Mouse (Mus musculus): Measurements from ENCODE around the gene Traf3. TPM values are rescaled to one million over a fixed set of nuclear protein-coding genes. Genes with fewer than 3 reads are reported as not detected.
A peak's percentile ranks its signal among the peaks of the same experiment; 100 is the strongest.

Gene Traf3
- 33.3 and 43.8 TPM in 2 replicates for polyA plus RNA-seq (2012; rRNA removed)

DNA sequence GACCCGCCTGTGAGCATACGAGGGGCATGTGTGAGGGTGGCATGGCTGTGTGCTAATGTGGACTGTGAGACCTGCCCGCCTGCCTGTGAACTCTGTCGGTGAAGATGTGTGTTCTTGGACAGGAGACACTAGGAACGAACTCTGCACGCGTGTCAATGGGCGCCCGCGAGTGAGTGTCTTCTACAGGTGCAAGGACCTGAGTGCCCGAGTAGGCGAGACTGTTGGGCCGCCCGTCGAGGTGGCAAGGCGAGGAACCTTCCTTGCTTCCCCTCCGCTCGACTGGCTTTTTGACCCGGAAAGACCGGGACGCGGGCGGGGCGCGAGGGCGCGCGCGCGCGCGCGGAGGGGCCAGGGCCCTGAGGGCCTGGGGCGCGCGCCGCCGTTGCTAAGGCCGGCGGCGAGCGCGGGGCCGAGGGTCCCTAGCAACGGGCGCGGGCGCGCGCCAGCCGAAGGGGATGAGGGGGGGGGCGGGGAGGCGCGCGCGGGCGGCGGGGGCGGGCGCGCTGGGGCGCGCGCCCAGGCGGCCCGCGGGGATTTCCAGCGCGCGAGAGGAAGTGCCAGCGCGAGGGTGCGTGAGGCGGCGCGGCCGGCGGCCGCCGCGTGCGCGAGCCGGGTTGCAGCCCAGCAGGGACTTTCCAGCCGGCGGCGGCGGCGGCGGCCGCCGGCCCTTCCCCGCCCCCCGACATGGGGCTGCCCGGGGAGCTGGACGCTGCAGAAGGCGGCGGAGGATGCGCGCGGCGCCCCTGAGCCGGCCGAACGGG lies at the start of gene Traf3:
Traf3 (plus strand) TSS at position 540 of the 761 bp plus-strand sequence.
- TF ChIP-seq CTCF (IDR thresholded peaks at IDR 0.05; ENCODE audit: borderline replicate concordance, extremely low read depth, insufficient read depth, insufficient read length) = no peak
- peak; percentile 71 for TF ChIP-seq POLR2A (IDR thresholded peaks at IDR 0.05; ENCODE audit: borderline replicate concordance, extremely low read depth, insufficient read depth, insufficient read length, poor library complexity, severe bottlenecking)
- DNase-seq (ENCODE audit: low read depth) = peak; percentile 79

DNA sequence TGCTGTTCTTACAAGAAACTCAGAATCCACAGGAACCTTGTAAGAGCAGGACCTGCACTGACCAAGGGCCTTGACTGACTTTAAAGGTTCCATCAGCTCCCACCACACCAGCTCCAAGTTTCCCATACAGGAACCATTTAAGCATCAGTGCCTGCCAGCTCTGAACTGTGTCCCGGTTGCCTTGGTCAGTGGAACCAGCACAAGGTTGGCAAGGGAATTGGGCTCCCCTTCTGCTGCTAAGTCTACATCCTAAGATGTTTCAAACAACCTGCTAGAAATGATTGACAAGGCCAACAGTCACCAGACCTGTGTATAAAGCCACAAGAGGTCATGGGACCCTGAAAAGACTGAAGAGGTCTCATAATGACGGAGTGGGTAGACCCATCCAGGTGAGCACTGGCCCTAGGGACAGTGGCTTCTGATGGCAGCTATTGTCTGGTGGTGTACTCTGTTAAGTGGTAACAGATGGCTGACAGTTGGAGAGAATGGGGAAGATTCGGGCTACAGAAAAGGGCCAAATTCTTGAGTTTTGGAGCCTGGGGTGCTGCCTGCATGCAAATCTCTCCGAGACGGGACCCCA lies 46.6 kb upstream of the Traf3 start:
- DNase-seq (ENCODE audit: low read depth) = no peak
- TF ChIP-seq POLR2A (IDR thresholded peaks at IDR 0.05; ENCODE audit: borderline replicate concordance, extremely low read depth, insufficient read depth, insufficient read length, poor library complexity, severe bottlenecking) (no peak), CTCF (IDR thresholded peaks at IDR 0.05; ENCODE audit: borderline replicate concordance, extremely low read depth, insufficient read depth, insufficient read length) (no peak)

DNA sequence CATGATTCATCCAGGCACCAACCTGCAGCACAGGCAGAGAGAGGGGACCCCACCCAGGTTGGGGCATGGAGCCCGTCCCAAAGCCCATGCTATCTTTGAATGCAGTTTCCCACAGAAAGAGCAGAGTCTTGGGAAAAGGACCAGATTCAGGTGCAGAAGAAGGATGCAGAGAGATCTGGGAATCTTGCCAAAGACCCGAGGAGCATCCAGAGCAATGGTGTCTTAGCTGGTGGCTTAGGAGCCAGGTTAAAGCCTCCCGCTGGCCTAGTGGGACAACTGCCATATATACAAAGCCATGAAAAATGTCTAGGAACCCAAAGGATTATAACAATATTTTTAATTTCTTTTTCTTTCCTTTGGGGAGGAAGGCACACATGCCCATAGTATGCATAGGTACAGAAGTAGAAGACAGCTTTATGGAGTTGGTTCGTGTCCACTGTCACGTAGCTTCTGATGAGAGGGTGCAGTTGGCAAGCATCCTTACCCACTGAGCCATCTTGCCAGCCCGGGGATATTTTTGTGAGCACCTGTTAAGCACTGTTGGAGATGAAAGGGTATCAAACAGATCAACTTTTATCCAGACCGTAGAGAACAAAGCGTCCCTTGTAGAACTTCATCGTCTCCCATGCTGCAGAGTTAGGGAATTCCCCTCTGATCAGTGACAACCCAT lies 45.1 kb upstream of the Traf3 start:
- no peak for TF ChIP-seq CTCF (IDR thresholded peaks at IDR 0.05; ENCODE audit: borderline replicate concordance, extremely low read depth, insufficient read depth, insufficient read length)
- no peak for TF ChIP-seq POLR2A (IDR thresholded peaks at IDR 0.05; ENCODE audit: borderline replicate concordance, extremely low read depth, insufficient read depth, insufficient read length, poor library complexity, severe bottlenecking)
- DNase-seq (ENCODE audit: low read depth) = no peak

DNA sequence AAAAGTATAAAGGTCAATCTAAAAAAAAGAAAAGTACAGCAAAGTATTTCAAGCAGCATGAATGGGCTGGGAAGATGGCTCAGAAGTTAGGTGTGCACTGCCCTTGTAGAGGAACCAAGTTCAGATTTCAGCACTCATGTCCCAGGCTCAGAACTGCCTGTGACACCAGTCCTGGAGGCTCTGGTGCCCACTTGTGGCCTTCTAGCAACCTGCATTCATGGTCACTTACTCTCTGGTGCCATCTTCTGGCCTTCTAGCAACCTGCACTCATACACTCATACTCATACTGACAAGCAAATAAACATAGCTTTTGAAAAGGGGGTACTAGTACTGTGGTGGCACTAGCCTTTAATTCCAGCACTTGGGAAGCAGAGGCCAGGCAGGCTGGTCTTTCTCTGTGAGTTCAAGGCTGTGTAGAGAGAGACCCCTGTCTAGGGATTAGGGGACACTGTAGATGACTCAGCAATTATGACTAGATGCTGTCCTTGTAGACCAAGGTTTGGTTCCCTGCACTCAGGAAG lies 43.8 kb upstream of the Traf3 start:
- DNase-seq (ENCODE audit: low read depth) = no peak

GRCm38 (mm10) chr12:111124601-111125260 lies 41.4 kb upstream of the Traf3 start:
- peak; percentile 70 for DNase-seq (ENCODE audit: low read depth)
- TF ChIP-seq CTCF (IDR thresholded peaks at IDR 0.05; ENCODE audit: borderline replicate concordance, extremely low read depth, insufficient read depth, insufficient read length) (no peak), POLR2A (IDR thresholded peaks at IDR 0.05; ENCODE audit: borderline replicate concordance, extremely low read depth, insufficient read depth, insufficient read length, poor library complexity, severe bottlenecking) (no peak)

More for the DNA sequence above, 43.8 kb upstream of the Traf3 start:
- TF ChIP-seq POLR2A (IDR thresholded peaks at IDR 0.05; ENCODE audit: borderline replicate concordance, extremely low read depth, insufficient read depth, insufficient read length, poor library complexity, severe bottlenecking) (no peak), CTCF (IDR thresholded peaks at IDR 0.05; ENCODE audit: borderline replicate concordance, extremely low read depth, insufficient read depth, insufficient read length) (peak; percentile 37; the same call in 1 of the 2 replicates)

- DNase-seq (ENCODE audit: low read depth) = no peak
- TF ChIP-seq POLR2A (IDR thresholded peaks at IDR 0.05; ENCODE audit: borderline replicate concordance, extremely low read depth, insufficient read depth, insufficient read length, poor library complexity, severe bottlenecking) = no peak
These were observed 40.5 kb upstream of the Traf3 start for GRCm38 (mm10) chr12:111125666-111126065.

DNA sequence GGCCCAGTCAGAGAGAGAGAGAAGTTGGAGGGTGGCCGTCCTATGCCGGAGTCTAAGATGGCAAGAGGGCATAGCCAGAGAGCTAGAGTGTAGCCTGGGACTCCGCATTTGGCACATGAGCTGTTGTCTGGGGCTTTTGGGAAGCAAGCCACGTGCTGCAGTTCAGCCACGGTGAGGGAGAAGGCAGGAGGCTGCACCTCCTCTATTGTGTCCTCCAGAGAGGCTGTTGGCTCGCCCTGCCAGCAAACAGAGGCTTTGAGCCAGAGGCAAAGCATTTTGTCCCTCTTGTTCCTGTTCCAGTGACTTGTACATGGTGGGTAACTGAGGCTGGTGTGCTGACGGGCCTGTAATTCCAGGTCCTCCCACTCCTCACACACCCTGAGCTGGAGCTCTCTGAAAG lies 32.0 kb upstream of the Traf3 start:
- TF ChIP-seq CTCF (IDR thresholded peaks at IDR 0.05; ENCODE audit: borderline replicate concordance, extremely low read depth, insufficient read depth, insufficient read length) (no peak), POLR2A (IDR thresholded peaks at IDR 0.05; ENCODE audit: borderline replicate concordance, extremely low read depth, insufficient read depth, insufficient read length, poor library complexity, severe bottlenecking) (no peak)
- DNase-seq (ENCODE audit: low read depth) = peak; percentile 42

- DNase-seq (ENCODE audit: low read depth) = peak; percentile 67
- TF ChIP-seq CTCF (IDR thresholded peaks at IDR 0.05; ENCODE audit: borderline replicate concordance, extremely low read depth, insufficient read depth, insufficient read length) = no peak
- no peak for TF ChIP-seq POLR2A (IDR thresholded peaks at IDR 0.05; ENCODE audit: borderline replicate concordance, extremely low read depth, insufficient read depth, insufficient read length, poor library complexity, severe bottlenecking)
These were observed 31.1 kb upstream of the Traf3 start for GRCm38 (mm10) chr12:111134791-111135733.

DNA sequence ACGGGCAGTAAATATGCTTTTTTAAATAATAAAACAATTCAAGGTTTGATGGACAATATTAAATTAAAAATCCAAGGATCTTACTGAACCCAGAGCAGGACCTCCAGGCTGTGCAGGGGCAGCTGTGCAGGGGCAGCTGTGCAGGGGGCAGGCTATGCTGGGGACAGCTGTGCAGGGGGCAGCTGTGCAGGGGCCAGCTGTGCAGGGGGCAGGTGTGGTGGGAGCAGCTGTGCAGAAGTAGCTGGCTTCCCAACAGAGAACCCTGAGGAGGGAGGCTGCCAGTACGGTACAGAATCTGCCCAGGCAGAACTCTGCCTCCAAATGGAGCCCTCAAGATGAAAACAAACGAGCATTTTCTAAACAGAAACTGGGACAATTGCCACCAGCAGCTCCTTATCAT lies 30.2 kb upstream of the Traf3 start:
- no peak for DNase-seq (ENCODE audit: low read depth)
- TF ChIP-seq CTCF (IDR thresholded peaks at IDR 0.05; ENCODE audit: borderline replicate concordance, extremely low read depth, insufficient read depth, insufficient read length) (no peak), POLR2A (IDR thresholded peaks at IDR 0.05; ENCODE audit: borderline replicate concordance, extremely low read depth, insufficient read depth, insufficient read length, poor library complexity, severe bottlenecking) (no peak)

- no peak for DNase-seq (ENCODE audit: low read depth)
- TF ChIP-seq CTCF (IDR thresholded peaks at IDR 0.05; ENCODE audit: borderline replicate concordance, extremely low read depth, insufficient read depth, insufficient read length) (no peak), POLR2A (IDR thresholded peaks at IDR 0.05; ENCODE audit: borderline replicate concordance, extremely low read depth, insufficient read depth, insufficient read length, poor library complexity, severe bottlenecking) (no peak)
These were observed 29.1 kb upstream of the Traf3 start for GRCm38 (mm10) chr12:111137079-111137478.
